Mouse (Mus musculus) neural tube, embryonic 12.5 days (tissue): Measurements from ENCODE around the gene Chmp6. TPM values are rescaled to one million over a fixed set of nuclear protein-coding genes. Genes with fewer than 3 reads are reported as not detected.

ENCODE experiments used
- ATAC-seq: fragments of 200-750 bp; cut with Nextera tagmentation; 2 replicates; pipeline ENCODE4 v1.8.0; 2017; ENCODE audit warnings: low read depth, mild to moderate bottlenecking, moderate TSS enrichment, moderate library complexity; ENCODE audit not compliant: low FRiP score
- H3K27ac ChIP-seq: fragments of 300-500 bp; sonication (generic); 2 replicates; pipeline ENCODE4 v1.5.1; 2016
- H3K27me3 ChIP-seq: fragments of 300-500 bp; sonication (generic); replicated peaks from 2 replicates; pipeline ENCODE4 v1.6.1; 2016; ENCODE audit warnings: mild to moderate bottlenecking
- H3K36me3 ChIP-seq: fragments of 300-500 bp; sonication (generic); 2 replicates; pipeline ENCODE4 v1.6.1; 2016; ENCODE audit warnings: mild to moderate bottlenecking
- H3K4me1 ChIP-seq: fragments of 300-500 bp; sonication (generic); 2 replicates; pipeline ENCODE4 v1.6.1; 2016
- H3K4me2 ChIP-seq: fragments of 300-500 bp; sonication (generic); replicated peaks from 2 replicates; pipeline ENCODE4 v1.6.1; 2016; ENCODE audit warnings: mild to moderate bottlenecking
- H3K4me3 ChIP-seq: fragments of 300-500 bp; sonication (generic); 2 replicates; pipeline ENCODE4 v1.5.1; 2016
- H3K9ac ChIP-seq: fragments of 300-500 bp; sonication (generic); 2 replicates; pipeline ENCODE4 v1.6.1; 2016; ENCODE audit warnings: mild to moderate bottlenecking
- H3K9me3 ChIP-seq: fragments of 300-500 bp; sonication (generic); 2 replicates; pipeline ENCODE4 v1.6.1; 2016; ENCODE audit warnings: mild to moderate bottlenecking
- WGBS: fragments of 180-500 bp; shearing (Covaris S2); methylation state at CpG from one replicate; pipeline ENCODE4 v1.1.7; 2016; 5-methylcytosine and 5-hydroxymethylcytosine counted together
- polyA plus RNA-seq: library from polyadenylated mRNA; unstranded; fragments of >200 nt; fragmentation: Nextera tagmentation; extraction: Ambion mirVana; gene quantifications from 2 replicates; pipeline ENCODE4 v1.2.1, GENCODE M21; 2016

Gene Chmp6
- polyA plus RNA-seq, 1 experiment from 2014 or later = 99.4 TPM

DNA sequence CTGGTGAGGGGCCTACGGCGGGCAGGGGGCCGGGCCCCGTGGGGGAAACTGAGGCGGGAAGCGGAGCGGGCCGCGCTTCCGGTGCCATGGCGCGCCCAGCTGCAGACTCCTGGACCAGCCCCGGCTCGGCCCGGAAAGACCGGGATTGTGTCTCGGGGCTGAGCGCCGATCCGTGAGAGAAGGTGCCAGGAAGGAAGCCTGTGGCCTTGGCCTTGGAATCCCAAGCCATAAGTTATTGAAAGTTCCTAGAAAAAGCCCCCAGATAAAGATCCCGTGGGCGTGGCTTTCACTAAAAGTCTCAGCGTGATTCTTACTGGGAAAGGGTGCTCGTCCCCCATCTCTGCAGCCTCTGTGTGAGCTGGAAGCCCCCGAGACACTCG lies 684 bp downstream of the Chmp6 start:
- H3K4me2 ChIP-seq = peak overlapping the region; percentile 88
- no peak for ATAC-seq
- H3K27ac ChIP-seq = no peak overlapping the region
- peak overlapping the region; percentile 94 for H3K9ac ChIP-seq
- no peaks in the 10 kb centered on the region for H3K27me3 ChIP-seq
- H3K36me3 ChIP-seq = peaks cover 33% of the 10 kb centered on the region
- H3K4me3 ChIP-seq = peak overlapping the region; percentile 94
- H3K4me1 ChIP-seq = peaks cover 24% of the 10 kb centered on the region
- under 1% methylated on average over 26 of the region's 26 CpGs for WGBS
- H3K9me3 ChIP-seq = no peaks in the 10 kb centered on the region

DNA sequence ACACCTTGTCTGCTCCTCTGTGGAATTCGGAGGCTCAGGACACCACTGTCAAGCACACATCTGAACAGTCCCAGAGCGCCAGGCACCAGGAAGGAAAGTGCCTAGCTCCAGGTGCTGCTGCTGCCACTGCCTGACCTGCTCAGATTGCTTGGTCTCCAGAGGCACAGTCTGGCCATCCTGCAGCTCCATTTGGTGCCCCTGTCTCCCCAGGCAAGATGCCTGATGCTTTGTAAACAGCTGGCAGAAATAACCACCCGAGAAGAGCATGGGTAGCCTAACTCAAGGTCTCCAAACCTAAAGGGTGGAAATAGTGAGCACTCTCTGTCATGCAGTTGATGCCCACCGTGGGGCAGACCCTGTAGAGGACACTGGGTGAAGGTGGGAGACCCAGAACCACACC lies 1.1 kb downstream of the Chmp6 start:
- peak overlapping the region; percentile 94 for H3K9ac ChIP-seq
- H3K4me3 ChIP-seq = peak overlapping the region; percentile 94
- 25% methylated on average over 4 of the region's 4 CpGs for WGBS
- peaks cover 37% of the 10 kb centered on the region for H3K36me3 ChIP-seq
- no peak for ATAC-seq
- H3K27ac ChIP-seq = no peak overlapping the region
- no peaks in the 10 kb centered on the region for H3K27me3 ChIP-seq
- no peaks in the 10 kb centered on the region for H3K9me3 ChIP-seq
- H3K4me2 ChIP-seq = peak overlapping the region; percentile 88
- peaks cover 24% of the 10 kb centered on the region for H3K4me1 ChIP-seq

DNA sequence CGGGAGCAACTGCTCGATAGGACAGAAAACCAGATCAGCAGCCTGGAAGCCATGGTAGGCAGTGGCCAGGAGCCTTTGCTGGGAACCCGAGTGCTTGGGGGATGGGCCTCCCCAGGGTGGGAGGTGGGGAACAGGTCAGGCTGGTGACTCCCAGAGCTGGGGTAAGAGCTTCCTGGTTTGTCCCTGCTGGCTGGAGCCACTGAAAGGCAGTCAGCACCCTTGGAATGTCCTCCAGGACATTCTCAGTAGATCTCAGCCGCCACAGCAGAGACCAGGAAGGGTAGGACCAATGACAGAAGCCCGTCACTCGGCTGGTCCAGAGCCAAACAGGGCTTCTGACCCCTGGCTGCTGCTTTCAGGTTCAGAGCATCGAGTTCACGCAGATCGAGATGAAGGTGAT lies 2.4 kb downstream of the Chmp6 start:
- no peak overlapping the region for H3K9ac ChIP-seq
- H3K4me3 ChIP-seq = no peak overlapping the region
- H3K4me1 ChIP-seq = peaks cover 24% of the 10 kb centered on the region
- H3K4me2 ChIP-seq = peak overlapping the region; percentile 23; the same call in 1 of the 2 replicates
- H3K9me3 ChIP-seq = no peaks in the 10 kb centered on the region
- no peak overlapping the region for H3K27ac ChIP-seq
- H3K27me3 ChIP-seq = no peaks in the 10 kb centered on the region
- 91% methylated on average over 9 of the region's 9 CpGs for WGBS
- H3K36me3 ChIP-seq = peaks cover 50% of the 10 kb centered on the region
- ATAC-seq = no peak

DNA sequence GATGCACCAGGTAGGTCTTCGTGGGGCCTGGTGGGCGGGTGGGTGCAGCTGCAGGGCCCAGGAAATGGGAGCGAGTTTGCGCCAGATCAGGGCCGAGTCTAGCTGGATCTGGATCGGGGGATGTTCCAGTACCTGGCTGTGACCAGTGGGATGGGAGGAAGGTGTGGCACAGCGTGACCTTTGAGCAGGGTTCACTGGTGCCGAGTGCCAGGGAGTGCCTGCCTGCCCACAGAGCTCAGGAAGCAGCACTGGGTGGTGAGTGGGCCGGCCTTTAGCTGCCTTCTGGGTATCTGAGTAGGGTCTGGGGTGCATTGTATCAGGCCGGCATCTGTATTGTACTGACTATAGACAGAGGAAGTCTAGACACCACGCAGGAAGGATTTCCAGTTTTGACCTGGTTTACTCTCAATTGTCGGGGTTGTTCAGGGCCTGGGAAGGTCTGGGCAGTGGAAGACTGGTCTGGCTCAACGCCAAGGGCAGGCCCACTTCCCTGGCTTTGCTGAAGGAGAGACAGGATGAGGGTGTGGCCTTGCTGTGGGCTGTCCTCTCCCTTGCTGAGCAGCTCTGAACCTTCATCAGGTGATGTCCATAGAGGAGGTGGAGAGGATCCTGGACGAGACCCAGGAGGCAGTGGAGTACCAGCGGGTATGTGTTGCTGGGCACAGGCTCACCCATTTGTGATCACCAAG lies 3.0 kb downstream of the Chmp6 start:
- 95% methylated on average over 15 of the region's 15 CpGs for WGBS
- no peak for ATAC-seq
- H3K27me3 ChIP-seq = no peaks in the 10 kb centered on the region
- H3K4me1 ChIP-seq = peaks cover 24% of the 10 kb centered on the region
- no peak overlapping the region for H3K9ac ChIP-seq
- H3K4me2 ChIP-seq = no peak overlapping the region
- no peak overlapping the region for H3K27ac ChIP-seq
- no peak overlapping the region for H3K4me3 ChIP-seq
- H3K36me3 ChIP-seq = peaks cover 50% of the 10 kb centered on the region
- no peaks in the 10 kb centered on the region for H3K9me3 ChIP-seq

DNA sequence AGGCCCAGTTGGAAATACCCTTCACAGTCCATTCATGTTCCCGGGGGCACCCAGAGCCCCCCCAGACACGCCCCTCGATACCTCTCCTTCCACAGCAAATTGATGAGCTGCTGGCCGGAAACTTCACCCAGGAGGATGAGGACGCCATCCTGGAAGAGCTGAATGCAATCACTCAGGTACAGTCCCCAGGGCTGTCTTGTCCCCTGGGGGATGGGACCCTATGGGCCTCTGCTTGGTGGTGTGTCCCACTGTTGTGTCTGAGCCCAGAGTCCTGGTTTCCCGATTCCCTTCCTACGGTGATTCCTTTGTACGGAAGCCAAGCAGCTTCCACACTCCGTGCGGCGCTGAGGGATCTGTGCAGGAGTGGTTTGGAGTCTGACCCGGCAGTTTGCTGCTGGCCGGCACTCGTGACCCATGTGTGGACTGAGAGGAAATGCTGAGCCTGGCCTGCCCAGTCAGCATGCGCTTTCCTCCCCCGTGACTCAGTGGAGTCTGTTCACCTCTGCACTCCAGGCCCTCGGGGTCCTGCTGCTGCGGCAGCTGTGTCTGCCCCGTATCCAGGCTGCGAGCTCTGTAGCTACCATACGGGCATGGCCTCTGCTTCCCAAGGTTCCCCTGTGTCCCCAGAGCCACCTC lies 3.7 kb downstream of the Chmp6 start:
- peaks cover 50% of the 10 kb centered on the region for H3K36me3 ChIP-seq
- H3K9me3 ChIP-seq = no peaks in the 10 kb centered on the region
- 91% methylated on average over 21 of the region's 21 CpGs for WGBS

DNA sequence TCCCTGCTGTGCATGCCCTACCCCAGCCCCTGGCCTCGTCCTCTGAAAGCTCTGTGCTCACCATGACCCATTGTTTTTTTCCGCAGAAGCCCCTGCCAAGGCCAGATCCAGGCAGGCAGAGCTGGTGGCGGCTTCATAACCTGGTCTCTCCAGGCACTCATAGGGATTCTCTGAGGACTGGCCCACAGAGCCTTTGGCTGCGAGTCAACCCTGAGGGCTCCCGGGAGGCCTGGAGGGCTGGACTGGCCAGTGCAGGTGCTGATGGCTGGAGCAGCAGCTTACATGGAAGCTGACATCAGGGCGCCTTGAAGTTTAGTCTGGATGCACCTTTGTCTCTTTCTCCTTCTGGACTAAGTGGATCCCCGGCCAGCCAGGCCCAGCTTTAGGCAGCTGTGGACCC lies 5.3 kb downstream of the Chmp6 start:
- 84% methylated on average over 7 of the region's 7 CpGs for WGBS
- Histone ChIP-seq H3K27ac (no peak overlapping the region), H3K27me3 (no peaks in the 10 kb centered on the region), H3K9me3 (no peaks in the 10 kb centered on the region), H3K9ac (no peak overlapping the region), H3K4me2 (no peak overlapping the region), H3K4me1 (peaks cover 16% of the 10 kb centered on the region), H3K36me3 (peaks cover 50% of the 10 kb centered on the region), H3K4me3 (no peak overlapping the region)
- ATAC-seq = no peak

More for the DNA sequence above, 3.7 kb downstream of the Chmp6 start:
- Histone ChIP-seq H3K9ac (no peak overlapping the region), H3K4me2 (no peak overlapping the region), H3K27me3 (no peaks in the 10 kb centered on the region), H3K4me3 (no peak overlapping the region), H3K4me1 (peaks cover 24% of the 10 kb centered on the region), H3K27ac (no peak overlapping the region)
- no peak for ATAC-seq

DNA sequence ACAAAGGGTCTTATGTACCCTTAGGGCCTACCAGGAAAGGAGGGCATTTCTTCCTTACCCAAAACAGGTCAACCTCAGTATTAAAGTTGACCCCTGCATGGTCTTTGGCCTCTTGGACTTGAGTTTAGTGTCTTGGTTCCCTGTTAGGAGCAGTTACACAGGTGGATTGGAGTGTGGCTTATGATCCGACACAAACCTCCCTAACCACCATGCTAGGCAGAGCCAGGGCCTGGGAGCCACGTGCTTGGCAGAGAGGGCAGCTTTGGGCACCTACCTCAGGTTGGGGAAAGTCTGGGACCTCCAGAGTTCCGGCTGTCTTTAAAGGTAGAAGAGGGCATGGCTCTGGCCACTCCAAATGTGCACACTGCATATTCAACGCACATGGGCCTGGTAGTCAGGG lies 6.2 kb downstream of the Chmp6 start:
- no peaks in the 10 kb centered on the region for H3K27me3 ChIP-seq
- peaks cover 50% of the 10 kb centered on the region for H3K36me3 ChIP-seq
- H3K4me1 ChIP-seq = peaks cover 13% of the 10 kb centered on the region
- WGBS = 94% methylated on average over 4 of the region's 4 CpGs
- ATAC-seq = no peak
- no peak overlapping the region for H3K27ac ChIP-seq
- no peak overlapping the region for H3K4me2 ChIP-seq
- H3K4me3 ChIP-seq = no peak overlapping the region
- H3K9ac ChIP-seq = no peak overlapping the region
- H3K9me3 ChIP-seq = no peaks in the 10 kb centered on the region

DNA sequence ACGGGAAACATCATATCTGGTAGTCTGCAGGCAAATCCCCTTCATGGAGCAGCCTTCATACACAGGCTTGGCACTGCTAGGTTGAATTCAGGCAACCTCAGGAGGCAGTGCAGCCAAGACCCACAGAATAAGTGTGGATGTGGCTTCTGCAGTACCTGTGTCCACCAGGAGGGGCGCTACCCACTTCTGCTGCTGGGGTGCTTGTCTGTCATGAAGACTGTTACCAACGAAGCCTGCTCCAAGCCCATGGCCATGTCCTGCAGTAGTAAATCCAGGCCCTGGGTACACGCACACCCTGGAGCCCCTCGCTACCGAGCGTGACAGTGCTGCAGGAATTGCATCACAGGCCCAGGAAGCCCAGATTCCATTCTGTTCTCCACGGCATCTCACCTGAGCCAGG lies 6.7 kb downstream of the Chmp6 start:
- H3K9me3 ChIP-seq = no peaks in the 10 kb centered on the region
- H3K27ac ChIP-seq = no peak overlapping the region
- no peak overlapping the region for H3K9ac ChIP-seq
- peaks cover 50% of the 10 kb centered on the region for H3K36me3 ChIP-seq
- peaks cover 9% of the 10 kb centered on the region for H3K4me1 ChIP-seq
- no peak overlapping the region for H3K4me3 ChIP-seq
- no peaks in the 10 kb centered on the region for H3K27me3 ChIP-seq
- no peak overlapping the region for H3K4me2 ChIP-seq
- 68% methylated on average over 8 of the region's 8 CpGs for WGBS
- ATAC-seq = no peak

DNA sequence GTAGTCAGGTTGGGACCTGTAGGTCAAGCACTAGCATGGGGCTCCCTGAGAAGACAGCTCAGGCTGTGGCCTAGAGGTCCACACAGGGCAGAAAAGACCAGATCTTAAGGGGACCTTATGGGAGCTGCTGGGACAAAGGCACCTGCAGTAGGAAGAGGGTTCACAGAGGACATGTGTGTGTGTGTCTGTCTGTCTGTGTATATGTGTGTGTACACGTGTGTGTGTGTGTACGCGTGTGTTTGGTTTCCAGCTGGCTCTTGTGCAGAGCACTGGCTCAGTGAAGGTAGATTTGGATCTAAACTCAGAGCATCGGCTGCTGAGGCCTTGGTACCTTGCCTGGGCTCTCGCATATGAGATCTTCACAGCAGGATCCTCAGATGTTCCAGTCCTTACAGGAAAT lies 7.4 kb downstream of the Chmp6 start:
- Histone ChIP-seq H3K36me3 (peaks cover 49% of the 10 kb centered on the region), H3K4me3 (no peak overlapping the region), H3K4me2 (no peak overlapping the region), H3K4me1 (peaks cover 1% of the 10 kb centered on the region), H3K27ac (no peak overlapping the region), H3K9ac (no peak overlapping the region), H3K9me3 (no peaks in the 10 kb centered on the region), H3K27me3 (no peaks in the 10 kb centered on the region)
- no peak for ATAC-seq
- WGBS = 96% methylated on average over 5 of the region's 5 CpGs

DNA sequence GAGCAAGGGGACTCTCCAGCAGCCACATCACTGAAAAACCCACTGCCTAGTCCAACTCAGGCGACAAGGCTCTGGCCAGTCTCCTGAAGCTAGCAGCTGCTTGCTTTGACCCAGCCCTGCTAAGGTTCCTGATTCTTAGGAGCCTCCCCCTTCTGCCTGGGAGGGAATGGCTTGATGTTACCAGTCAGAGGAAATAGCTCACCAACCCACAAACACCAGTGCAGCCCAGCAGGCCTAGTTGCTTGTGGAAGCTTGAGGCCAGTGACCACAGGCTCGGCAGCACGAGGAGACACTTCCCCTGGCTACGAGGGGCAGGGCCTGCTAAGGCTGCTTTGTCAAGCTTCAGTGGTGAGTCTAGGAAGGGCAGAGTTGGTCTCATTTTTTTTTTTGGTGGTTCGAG lies 11.9 kb downstream of the Chmp6 start:
- Histone ChIP-seq H3K36me3 (peaks cover 5% of the 10 kb centered on the region; the same call in 1 of the 2 replicates), H3K9me3 (no peaks in the 10 kb centered on the region), H3K27me3 (no peaks in the 10 kb centered on the region), H3K4me1 (no peaks in the 10 kb centered on the region), H3K27ac (no peak overlapping the region), H3K9ac (no peak overlapping the region), H3K4me2 (no peak overlapping the region), H3K4me3 (no peak overlapping the region)
- no peak for ATAC-seq
- WGBS = 83% methylated on average over 5 of the region's 5 CpGs

DNA sequence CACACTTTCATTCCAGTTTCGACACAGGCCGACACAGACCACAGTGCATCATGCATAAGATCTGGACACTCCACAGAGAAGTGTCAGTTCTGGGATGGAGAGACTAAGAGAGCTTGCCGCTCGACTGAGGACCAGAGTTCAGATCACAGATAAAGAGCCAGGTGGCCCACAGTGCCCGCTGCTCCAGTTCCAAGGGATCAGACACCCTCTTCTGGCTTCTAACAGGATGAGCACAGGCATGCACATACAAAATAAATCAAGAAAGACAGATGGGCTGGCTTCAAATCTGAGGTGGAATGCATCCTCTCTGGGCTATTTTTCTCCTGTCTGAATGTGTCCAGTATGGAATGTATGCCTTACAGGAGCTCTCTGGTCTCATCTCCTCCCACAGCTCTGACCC lies 13.5 kb downstream of the Chmp6 start:
- Histone ChIP-seq H3K27ac (no peak overlapping the region), H3K36me3 (no peaks in the 10 kb centered on the region), H3K4me3 (no peak overlapping the region), H3K27me3 (no peaks in the 10 kb centered on the region), H3K9ac (no peak overlapping the region), H3K9me3 (no peaks in the 10 kb centered on the region), H3K4me1 (0 out of 2 replicates have a peak, but pooled peaks cover under 1% of the 10 kb centered on the region), H3K4me2 (no peak overlapping the region)
- 81% methylated on average over 5 of the region's 5 CpGs for WGBS
- ATAC-seq = no peak

DNA sequence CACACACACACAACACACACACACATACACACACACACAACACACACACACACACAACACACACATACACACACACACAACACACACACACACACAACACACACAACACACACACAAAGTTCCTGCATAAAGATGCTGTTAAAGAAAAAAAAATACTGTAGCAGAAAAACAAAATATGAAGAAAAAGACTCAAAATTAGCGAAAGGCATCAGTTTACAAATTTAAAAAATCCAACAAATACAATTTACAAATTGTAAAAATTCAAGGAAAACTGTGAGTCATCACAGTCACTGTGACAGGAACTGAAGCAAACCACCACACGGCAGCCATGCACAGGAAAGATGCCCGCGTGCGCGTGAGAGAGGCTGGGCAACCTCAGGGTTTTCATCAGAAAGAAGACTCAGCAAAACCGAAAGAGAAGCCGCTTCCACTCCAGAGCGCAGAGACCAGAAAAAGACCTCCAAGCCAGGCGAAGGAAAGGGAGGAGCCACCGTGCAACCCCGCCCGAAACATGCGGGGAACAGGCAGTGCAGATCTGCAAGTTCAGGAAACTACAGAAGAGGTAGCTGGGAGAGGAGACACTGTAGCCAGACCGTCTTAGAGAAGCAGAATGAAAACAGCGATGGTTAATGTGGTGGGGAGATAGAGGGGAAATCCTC lies 14.9 kb downstream of the Chmp6 start:
- H3K36me3 ChIP-seq = no peaks in the 10 kb centered on the region
- 74% methylated on average over 16 of the region's 16 CpGs for WGBS
- H3K4me1 ChIP-seq = peaks cover 7% of the 10 kb centered on the region; the same call in 1 of the 2 replicates
- H3K4me3 ChIP-seq = no peak overlapping the region
- no peak overlapping the region for H3K27ac ChIP-seq
- no peak for ATAC-seq
- no peaks in the 10 kb centered on the region for H3K27me3 ChIP-seq
- no peak overlapping the region for H3K9ac ChIP-seq
- H3K9me3 ChIP-seq = no peaks in the 10 kb centered on the region
- H3K4me2 ChIP-seq = no peak overlapping the region
